Mouse (Mus musculus) megakaryocyte, embryonic 14.5 days (primary cell): ENCODE measurements at regions not wholly inside any gene's neighbourhood (a gene's known extent, or its start where the extent isn't known, plus 50 kb on each side); places are given as distances from the start of the nearest gene placed in this dataset.

Experiments
- FLI1 ChIP-seq: IDR thresholded peaks from 2 replicates; pipeline ENCODE4 v1.6.1; 2012; ENCODE audit warnings: low read length, inconsistent platforms, mixed read lengths
- GATA1 ChIP-seq: IDR thresholded peaks from 3 replicates; pipeline ENCODE4 v1.6.1; 2012; ENCODE audit warnings: mixed read lengths, low read length, inconsistent platforms, borderline replicate concordance

DNA sequence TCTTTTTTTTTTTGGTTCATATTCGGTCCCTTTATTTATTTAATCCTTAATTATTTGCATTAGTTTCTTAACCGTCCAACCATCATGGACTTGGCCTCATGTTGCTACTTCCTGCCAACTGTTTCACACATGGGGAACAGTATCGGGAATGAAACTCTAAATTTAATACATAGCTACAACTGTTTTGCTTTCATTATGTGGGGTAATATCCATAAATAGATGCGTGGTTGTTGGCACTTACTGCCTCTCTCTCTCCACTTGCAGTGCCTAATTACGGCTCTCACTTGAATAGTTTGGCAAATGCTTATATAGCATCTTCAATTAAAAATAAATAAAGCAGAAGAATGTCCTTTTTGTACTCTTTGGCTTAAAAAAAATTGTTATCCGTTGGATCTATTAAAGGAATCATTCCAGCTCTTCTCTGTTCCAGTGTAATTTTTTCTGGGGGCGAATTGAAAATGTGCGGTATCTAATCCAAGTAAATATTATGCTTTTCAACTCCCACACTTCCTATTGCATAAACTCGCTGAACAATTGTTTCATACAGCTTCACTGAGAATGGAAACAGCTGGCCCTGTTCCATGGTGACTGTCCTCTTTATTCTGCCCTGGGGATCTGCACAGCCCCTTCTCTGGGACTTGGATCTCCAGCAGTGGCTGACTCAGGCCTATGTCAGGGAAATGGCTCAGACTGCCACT is 534.4 kb upstream of the Adamts16 start:
- TF ChIP-seq GATA1 (no peak), FLI1 (no peak)
